Mouse (Mus musculus) thymus, adult 2 months (tissue): ENCODE results near the gene Myrip. TPM values are rescaled to one million over a fixed set of nuclear protein-coding genes. Genes with fewer than 3 reads are reported as not detected.

ENCODE experiments used
- DNase-seq: peaks from one replicate; pipeline ENCODE4 v3.0.0; 2021
- H3K27ac ChIP-seq: fragments of 200-500 bp; 2 replicates; pipeline ENCODE4 v1.5.1; 2012; ENCODE audit warnings: low read length, control low read depth; ENCODE audit not compliant: control insufficient read depth, insufficient read depth
- H3K27me3 ChIP-seq: fragments of 200-500 bp; 2 replicates; pipeline ENCODE4 v1.6.1; 2012; ENCODE audit warnings: mild to moderate bottlenecking, low read length, moderate library complexity, mixed read lengths; ENCODE audit not compliant: control insufficient read depth, insufficient read depth
- H3K36me3 ChIP-seq: fragments of 200-500 bp; 2 replicates; pipeline ENCODE4 v1.6.1; 2012; ENCODE audit warnings: mild to moderate bottlenecking, low read length, moderate library complexity; ENCODE audit not compliant: control insufficient read depth, insufficient read depth
- H3K4me1 ChIP-seq: fragments of 200-500 bp; replicated peaks from 2 replicates; pipeline ENCODE4 v1.6.1; 2012; ENCODE audit warnings: low read length; ENCODE audit not compliant: control insufficient read depth, insufficient read depth
- H3K4me3 ChIP-seq: fragments of 200-500 bp; 2 replicates; pipeline ENCODE4 v1.5.1; 2012; ENCODE audit warnings: mild to moderate bottlenecking, low read length, control low read depth, moderate library complexity; ENCODE audit not compliant: control insufficient read depth, insufficient read depth
- CTCF ChIP-seq: fragments of 200-500 bp; IDR thresholded peaks from 2 replicates; pipeline ENCODE4 v1.5.1; 2012; ENCODE audit warnings: mild to moderate bottlenecking, control low read depth, low read length, moderate library complexity, borderline replicate concordance; ENCODE audit not compliant: control insufficient read depth, poor library complexity, insufficient read depth; ENCODE audit errors: extremely low read depth
- POLR2A ChIP-seq: fragments of 200-500 bp; IDR thresholded peaks from 2 replicates; pipeline ENCODE4 v1.6.1; 2012; ENCODE audit warnings: mild to moderate bottlenecking, low read length, control low read depth, moderate library complexity; ENCODE audit not compliant: control insufficient read depth, poor library complexity, insufficient read depth; ENCODE audit errors: extremely low read depth
- WGBS: fragments of 180-500 bp; shearing (Covaris S2); methylation state at CpG from one replicate; pipeline ENCODE4 v1.1.7; 2018; 5-methylcytosine and 5-hydroxymethylcytosine counted together
- polyA plus RNA-seq: library from polyadenylated mRNA; depleted of rRNA; stranded (reverse); fragments of >200 nt; gene quantifications from 2 replicates; pipeline ENCODE4 v1.2.3, GENCODE M21; 2012

Myrip gene
- polyA plus RNA-seq, 1 experiment: 1.5 TPM

GRCm38 (mm10) chr9:120491509-120491908, 190.2 kb downstream of the Myrip start:
- no peak overlapping the region for H3K27ac ChIP-seq
- peaks cover 18% of the 10 kb centered on the region for H3K36me3 ChIP-seq
- H3K4me3 ChIP-seq: no peak overlapping the region
- 75% methylated on average over 3 of the region's 3 CpGs for WGBS
- no peak for TF ChIP-seq CTCF
- TF ChIP-seq POLR2A: no peak
- DNase-seq: peak; percentile 9
- no peaks in the 10 kb centered on the region for H3K27me3 ChIP-seq
- peaks cover 9% of the 10 kb centered on the region for H3K4me1 ChIP-seq

GRCm38 (mm10) chr9:120492010-120492399, 190.7 kb downstream of the Myrip start, which contains the start of gene Eif1b:
TSS of gene Eif1b (plus strand) at chr9:120492232.
- Histone ChIP-seq H3K4me3 (peak within 1 kb of the TSS; percentile 93), H3K4me1 (peaks cover 9% of the 10 kb centered on the region), H3K36me3 (peaks cover 18% of the 10 kb centered on the region), H3K27ac (peak within 1 kb of the TSS; percentile 71), H3K27me3 (no peaks in the 10 kb centered on the region)
- TF ChIP-seq CTCF (no peak; the same call in 1 of the 2 replicates), POLR2A (no peak)
- 10% methylated on average over 19 of the region's 19 CpGs for whole genome bisulfite sequencing
- DNase-seq: no peak

DNA sequence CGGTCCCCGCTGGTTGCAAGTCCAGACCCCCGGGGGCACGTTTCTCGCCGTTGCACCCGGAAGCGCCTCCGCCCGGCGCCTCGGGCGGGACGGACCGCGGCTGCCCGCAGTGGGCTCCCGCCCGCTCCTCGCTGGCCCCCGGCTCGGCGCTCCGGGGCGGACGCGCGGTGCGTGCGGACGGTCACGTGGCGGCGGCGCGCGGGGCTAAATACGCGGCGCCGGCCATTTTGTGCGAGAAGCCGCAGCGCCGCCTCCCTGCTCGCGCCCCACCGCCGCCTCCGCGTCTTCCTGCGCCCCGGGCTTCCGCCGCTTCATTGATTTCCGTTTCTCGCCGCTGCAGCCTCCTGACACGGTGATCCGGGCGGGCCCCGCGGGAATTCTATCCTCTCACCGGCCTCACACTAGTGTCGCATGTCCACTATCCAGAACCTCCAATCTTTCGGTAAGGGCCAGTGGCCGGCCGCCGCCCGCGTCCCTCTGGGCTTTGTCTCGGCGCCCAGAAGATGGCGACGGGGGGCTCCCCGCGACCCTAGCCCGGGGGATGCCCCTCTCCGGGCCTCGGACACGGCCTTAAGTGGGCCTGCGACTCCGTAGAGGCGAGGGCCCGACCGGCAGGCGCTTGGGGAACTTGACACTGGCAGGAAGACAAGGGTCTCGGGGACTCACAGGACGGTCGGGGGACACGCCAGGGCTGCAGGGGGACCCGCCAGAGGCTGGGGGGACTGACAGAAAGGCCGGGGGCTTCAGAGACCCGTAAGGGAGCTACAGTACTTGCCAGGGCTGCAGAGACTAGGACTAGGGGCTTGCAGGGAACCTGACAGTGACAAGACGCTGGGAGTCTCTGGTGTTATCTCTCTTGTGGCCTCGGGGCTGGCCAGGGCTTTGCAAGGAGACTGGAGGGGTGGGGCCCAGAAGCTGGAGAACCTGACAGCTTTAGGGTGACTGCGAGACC, 191.4 kb downstream of the Myrip start:
- Histone ChIP-seq H3K36me3 (peaks cover 18% of the 10 kb centered on the region), H3K27me3 (no peaks in the 10 kb centered on the region), H3K4me1 (peaks cover 9% of the 10 kb centered on the region), H3K27ac (peak overlapping the region; percentile 71), H3K4me3 (peak overlapping the region; percentile 93)
- TF ChIP-seq CTCF (no peak), POLR2A (peak; percentile 65; the same call in 1 of the 2 replicates)
- WGBS: under 1% methylated on average over 86 of the region's 97 CpGs
- DNase-seq: peak; percentile 83

GRCm38 (mm10) chr9:120493781-120494180, 192.5 kb downstream of the Myrip start:
- H3K27me3 ChIP-seq: no peaks in the 10 kb centered on the region
- no peak for DNase-seq
- no peak overlapping the region for H3K27ac ChIP-seq
- WGBS: 89% methylated on average over 12 of the region's 12 CpGs
- no peak overlapping the region for H3K4me3 ChIP-seq
- peaks cover 18% of the 10 kb centered on the region for H3K36me3 ChIP-seq
- H3K4me1 ChIP-seq: peaks cover 9% of the 10 kb centered on the region
- TF ChIP-seq POLR2A (no peak), CTCF (no peak)

GRCm38 (mm10) chr9:120496691-120497090, 195.4 kb downstream of the Myrip start:
- Histone ChIP-seq H3K4me1 (peaks cover 9% of the 10 kb centered on the region), H3K27ac (no peak overlapping the region), H3K4me3 (no peak overlapping the region), H3K36me3 (peaks cover 18% of the 10 kb centered on the region), H3K27me3 (no peaks in the 10 kb centered on the region)
- TF ChIP-seq CTCF (no peak), POLR2A (no peak)
- WGBS: 3% methylated on average over 3 of the region's 3 CpGs
- DNase-seq: peak; percentile 57

- 89% methylated on average over 5 of the region's 5 CpGs for WGBS
- peaks cover 18% of the 10 kb centered on the region for H3K36me3 ChIP-seq
- peaks cover 7% of the 10 kb centered on the region for H3K4me1 ChIP-seq
- H3K27me3 ChIP-seq: no peaks in the 10 kb centered on the region
- DNase-seq: no peak
- TF ChIP-seq CTCF (no peak), POLR2A (no peak)
- H3K4me3 ChIP-seq: no peak overlapping the region
- no peak overlapping the region for H3K27ac ChIP-seq
These were observed 196.7 kb downstream of the Myrip start for GRCm38 (mm10) chr9:120497983-120498382.

GRCm38 (mm10) chr9:120501191-120501902, 200.0 kb downstream of the Myrip start:
- TF ChIP-seq CTCF (no peak), POLR2A (no peak)
- peak; percentile 13 for DNase-seq
- Histone ChIP-seq H3K4me1 (no peaks in the 10 kb centered on the region), H3K27ac (no peak overlapping the region), H3K4me3 (no peak overlapping the region), H3K36me3 (no peaks in the 10 kb centered on the region), H3K27me3 (no peaks in the 10 kb centered on the region)
- 43% methylated on average over 10 of the region's 10 CpGs for WGBS
